Mouse (Mus musculus) hindbrain, embryonic 15.5 days (tissue): Measurements from ENCODE around the gene Nat8. TPM values are rescaled to one million over a fixed set of nuclear protein-coding genes. Genes with fewer than 3 reads are reported as not detected.
"Not testable (repeated sequence)": the region's sequence is repeated elsewhere in the genome, so short reads cannot be mapped to it uniquely, and the experiment has no call there.

ENCODE experiments used
- ATAC-seq: fragments of 200-750 bp; cut with Nextera tagmentation; 2 replicates; pipeline ENCODE4 v1.8.0; 2017; ENCODE audit warnings: low read depth, moderate number of reproducible peaks, moderate TSS enrichment; ENCODE audit not compliant: low FRiP score
- H3K27ac ChIP-seq: fragments of 300-500 bp; sonication (generic); replicated peaks from 2 replicates; pipeline ENCODE4 v1.5.1; 2015; ENCODE audit warnings: mild to moderate bottlenecking, inconsistent platforms
- H3K27me3 ChIP-seq: fragments of 300-500 bp; sonication (generic); 2 replicates; pipeline ENCODE4 v1.6.1; 2015; ENCODE audit warnings: control low read depth, inconsistent platforms
- H3K36me3 ChIP-seq: fragments of 300-500 bp; sonication (generic); 2 replicates; pipeline ENCODE4 v1.6.1; 2015; ENCODE audit warnings: control low read depth, inconsistent platforms
- H3K4me1 ChIP-seq: fragments of 300-500 bp; sonication (generic); replicated peaks from 2 replicates; pipeline ENCODE4 v1.6.1; 2015; ENCODE audit warnings: control low read depth, inconsistent platforms
- H3K4me2 ChIP-seq: fragments of 300-500 bp; sonication (generic); 2 replicates; pipeline ENCODE4 v1.6.1; 2015; ENCODE audit warnings: moderate library complexity, mild to moderate bottlenecking, inconsistent platforms
- H3K4me3 ChIP-seq: fragments of 300-500 bp; sonication (generic); 2 replicates; pipeline ENCODE4 v1.5.1; 2015; ENCODE audit warnings: mild to moderate bottlenecking, inconsistent platforms
- H3K9ac ChIP-seq: fragments of 300-500 bp; sonication (generic); 2 replicates; pipeline ENCODE4 v1.6.1; 2015; ENCODE audit warnings: inconsistent platforms
- H3K9me3 ChIP-seq: fragments of 300-500 bp; sonication (generic); 2 replicates; pipeline ENCODE4 v1.6.1; 2016; ENCODE audit warnings: control low read depth, inconsistent platforms
- WGBS: fragments of 180-500 bp; shearing (Covaris S2); methylation state at CpG from one replicate; pipeline ENCODE4 v1.1.7; 2015; 5-methylcytosine and 5-hydroxymethylcytosine counted together
- polyA plus RNA-seq: library from polyadenylated mRNA; unstranded; fragments of >200 nt; fragmentation: Nextera tagmentation; extraction: Ambion mirVana; gene quantifications from 2 replicates; pipeline ENCODE4 v1.2.1, GENCODE M21; 2015

The Nat8 gene
- polyA plus RNA-seq, 1 experiment from 2014 or later = not detected

DNA sequence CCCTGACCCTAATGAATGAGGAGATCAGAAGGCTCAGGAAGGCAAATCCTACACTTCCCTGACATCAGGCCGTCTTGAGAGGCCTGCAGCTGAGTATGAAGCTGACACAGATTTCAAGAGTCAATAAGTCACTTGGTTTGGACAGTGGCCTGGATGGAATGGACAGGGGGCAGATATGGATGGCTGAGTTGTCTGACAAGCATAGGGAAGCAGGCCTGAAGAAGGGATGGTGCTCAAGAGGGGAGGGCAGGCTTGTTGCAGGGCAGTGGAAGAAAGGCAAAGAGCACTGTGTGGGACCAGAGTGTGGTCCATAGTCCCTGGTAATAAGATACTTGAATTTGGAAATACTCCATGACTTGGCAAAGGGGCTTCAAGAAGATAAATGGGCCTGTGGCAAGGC lies 2.4 kb downstream of the Nat8 start:
- Histone ChIP-seq H3K27me3 (no peaks in the 10 kb centered on the region), H3K4me3 (no peak overlapping the region), H3K27ac (no peak overlapping the region), H3K4me1 (no peaks in the 10 kb centered on the region), H3K4me2 (no peak overlapping the region), H3K9me3 (no peaks in the 10 kb centered on the region), H3K36me3 (no peaks in the 10 kb centered on the region), H3K9ac (no peak overlapping the region)
- no peak for ATAC-seq
- 87% methylated on average over 1 of the region's 1 CpGs for WGBS

DNA sequence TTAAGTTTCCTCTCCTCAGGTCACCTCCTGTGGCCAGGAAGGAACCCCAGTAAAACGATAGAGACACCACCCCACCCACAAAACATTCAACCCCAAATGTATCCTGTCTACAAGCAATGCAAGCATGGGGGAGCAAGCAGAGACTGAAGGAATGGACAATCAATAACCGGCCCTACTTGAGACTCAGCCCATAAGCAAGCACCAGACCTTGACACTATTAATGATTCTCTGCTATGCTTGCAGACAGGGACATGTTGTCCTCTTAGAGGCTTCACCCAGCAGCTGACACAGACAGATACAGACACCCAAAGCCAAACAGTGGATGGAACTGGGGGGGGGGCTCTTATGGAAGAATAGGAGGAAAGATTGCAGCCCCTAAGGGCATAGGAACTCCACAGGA lies 6.0 kb downstream of the Nat8 start:
- Histone ChIP-seq H3K27me3 (no peaks in the 10 kb centered on the region), H3K4me3 (no peak overlapping the region), H3K9me3 (no peaks in the 10 kb centered on the region), H3K27ac (no peak overlapping the region), H3K4me1 (no peaks in the 10 kb centered on the region), H3K36me3 (no peaks in the 10 kb centered on the region), H3K9ac (no peak overlapping the region), H3K4me2 (no peak overlapping the region)
- ATAC-seq = no peak
- 89% methylated on average over 2 of the region's 2 CpGs for WGBS

DNA sequence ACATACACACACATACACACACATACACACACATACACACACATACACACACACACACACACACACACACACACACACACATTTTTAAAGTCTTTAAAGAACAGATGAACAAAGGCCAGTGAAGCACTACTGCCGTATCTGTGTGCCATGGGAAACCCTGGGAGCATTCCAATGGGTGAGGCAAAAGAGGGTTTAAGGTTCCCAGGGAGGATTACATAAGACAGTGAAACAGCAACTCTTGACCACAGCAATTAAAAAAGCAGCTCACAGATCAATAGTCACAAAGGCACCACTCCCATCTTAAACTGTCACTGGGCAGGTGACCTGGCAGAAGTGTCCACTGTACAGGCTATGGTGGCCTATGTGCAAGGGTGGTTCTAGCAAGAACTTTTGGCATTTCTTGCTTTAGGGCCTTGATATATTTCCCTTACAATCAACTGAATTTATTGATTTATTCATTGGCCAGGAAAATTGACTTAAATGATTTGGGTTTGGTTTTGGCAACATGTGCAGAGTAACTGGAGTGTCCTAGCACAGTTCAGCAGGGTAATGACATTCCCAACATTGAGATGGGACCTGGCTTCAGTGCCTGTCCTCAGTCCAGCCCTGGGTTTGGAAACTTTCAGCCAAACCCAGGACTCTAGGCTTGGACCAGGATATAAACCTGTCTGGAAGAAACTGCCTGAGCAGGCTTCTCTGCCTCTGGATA lies 8.3 kb downstream of the Nat8 start:
- Histone ChIP-seq H3K27me3 (no peaks in the 10 kb centered on the region), H3K36me3 (no peaks in the 10 kb centered on the region), H3K9ac (no peak overlapping the region), H3K9me3 (no peaks in the 10 kb centered on the region), H3K4me3 (no peak overlapping the region), H3K27ac (no peak overlapping the region), H3K4me2 (no peak overlapping the region), H3K4me1 (no peaks in the 10 kb centered on the region)
- WGBS = 88% methylated on average over 1 of the region's 1 CpGs
- ATAC-seq = no peak

GRCm38 (mm10) chr6:85822286-85822685 lies 9.6 kb downstream of the Nat8 start:
- Histone ChIP-seq H3K36me3 (no peaks in the 10 kb centered on the region), H3K27ac (no peak overlapping the region), H3K4me2 (no peak overlapping the region), H3K9me3 (no peaks in the 10 kb centered on the region), H3K27me3 (no peaks in the 10 kb centered on the region), H3K4me3 (no peak overlapping the region), H3K9ac (no peak overlapping the region), H3K4me1 (no peaks in the 10 kb centered on the region)
- no peak for ATAC-seq
- 88% methylated on average over 4 of the region's 4 CpGs for WGBS

GRCm38 (mm10) chr6:85820837-85821236 lies 11.0 kb downstream of the Nat8 start, which contains the start of the genes Nat8f6 and Nat8f5:
Gene Nat8f6 (minus strand): TSS chr6:85820954.
Gene Nat8f5 (minus strand): TSS chr6:85820972.
- H3K27ac ChIP-seq = no peak within 1 kb of the TSS
- WGBS = 91% methylated on average over 5 of the region's 5 CpGs
- no peaks in the 10 kb centered on the region for H3K36me3 ChIP-seq
- H3K4me3 ChIP-seq = no peak within 1 kb of the TSS
- H3K4me2 ChIP-seq = no peak within 1 kb of the TSS
- H3K9ac ChIP-seq = no peak within 1 kb of the TSS
- H3K4me1 ChIP-seq = no peaks in the 10 kb centered on the region
- ATAC-seq = no peak
- no peaks in the 10 kb centered on the region for H3K9me3 ChIP-seq
- no peaks in the 10 kb centered on the region for H3K27me3 ChIP-seq

DNA sequence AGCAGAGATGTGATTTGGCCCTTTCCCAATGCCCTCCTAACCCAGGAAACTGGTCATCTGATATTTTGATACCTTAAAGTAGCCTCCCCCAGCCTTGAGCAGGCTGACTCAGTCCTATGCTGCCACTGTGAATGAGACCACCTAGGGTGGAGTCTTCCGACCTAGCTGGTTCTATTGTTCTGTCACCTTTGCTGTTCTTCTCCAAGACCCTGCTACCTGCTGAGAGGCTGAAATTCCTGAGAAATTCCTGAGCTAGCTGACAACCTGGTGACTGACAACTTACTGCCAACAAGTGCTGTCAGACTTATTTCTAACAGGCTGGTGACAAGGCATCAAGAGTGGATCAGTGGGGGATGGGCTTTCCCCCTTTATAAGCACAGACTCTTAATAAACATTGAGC lies 13.5 kb downstream of the Nat8 start:
- Histone ChIP-seq H3K9me3 (no peaks in the 10 kb centered on the region), H3K4me1 (no peaks in the 10 kb centered on the region), H3K4me3 (no peak overlapping the region), H3K27me3 (no peaks in the 10 kb centered on the region), H3K9ac (no peak overlapping the region), H3K27ac (no peak overlapping the region), H3K36me3 (no peaks in the 10 kb centered on the region), H3K4me2 (no peak overlapping the region)
- ATAC-seq = no peak
- WGBS = 40% methylated on average over 1 of the region's 1 CpGs

DNA sequence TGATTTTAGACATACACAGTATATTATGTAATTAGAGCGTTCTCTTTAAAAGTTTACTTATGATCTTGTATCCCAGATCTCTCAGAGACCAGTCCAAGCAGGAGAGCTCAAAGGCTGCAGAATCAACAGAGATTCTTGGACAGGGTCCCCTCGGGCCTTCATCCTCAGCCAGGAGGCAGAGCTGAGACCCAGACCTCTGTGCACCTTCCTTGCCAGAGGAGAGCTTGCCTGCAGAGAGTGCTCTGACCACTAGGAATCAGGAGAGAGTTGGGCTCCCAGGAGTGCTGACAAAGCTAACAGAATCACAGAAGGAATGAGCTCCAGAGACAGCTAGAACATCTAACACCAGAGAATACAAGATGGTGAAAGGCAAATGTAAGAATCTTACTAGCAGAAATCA lies 18.5 kb downstream of the Nat8 start:
- Histone ChIP-seq H3K36me3 (no peaks in the 10 kb centered on the region), H3K4me2 (no peak overlapping the region), H3K27ac (no peak overlapping the region), H3K9me3 (no peaks in the 10 kb centered on the region), H3K4me1 (no peaks in the 10 kb centered on the region), H3K27me3 (no peaks in the 10 kb centered on the region), H3K9ac (no peak overlapping the region), H3K4me3 (no peak overlapping the region)
- WGBS = 88% methylated on average over 2 of the region's 2 CpGs
- no peak for ATAC-seq

DNA sequence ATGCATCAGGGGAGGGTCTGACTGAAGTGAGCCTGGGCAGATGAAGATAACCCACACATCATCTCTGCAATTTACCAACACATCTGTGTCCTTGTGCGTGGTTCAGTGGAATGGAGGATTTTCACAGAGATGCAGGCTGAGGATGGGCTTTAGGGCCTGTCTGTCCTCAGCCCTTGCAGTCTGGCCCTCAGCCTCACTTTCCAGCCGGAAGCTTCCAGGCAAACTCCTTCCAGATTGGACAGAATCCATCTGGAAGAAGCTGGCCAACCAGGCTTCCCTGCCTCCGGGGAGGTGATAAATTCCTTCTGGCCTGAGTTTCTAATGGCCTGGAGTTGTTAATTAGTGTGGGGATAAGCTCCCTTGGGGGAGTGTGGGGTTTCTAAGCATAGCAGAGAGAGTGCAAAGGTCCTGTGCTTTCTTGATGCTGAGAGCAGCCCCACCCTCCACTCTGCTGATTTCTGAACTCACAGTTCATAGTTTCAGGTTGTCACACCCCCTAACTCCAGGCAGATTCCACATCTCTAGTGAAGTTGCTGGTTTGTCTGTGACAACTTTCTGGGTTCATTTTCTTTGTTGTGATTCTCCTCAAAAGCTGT lies 20.8 kb downstream of the Nat8 start:
- H3K4me3 ChIP-seq, H3K4me2 ChIP-seq, H3K36me3 ChIP-seq, H3K27ac ChIP-seq, H3K4me1 ChIP-seq, H3K9ac ChIP-seq, H3K9me3 ChIP-seq, ATAC-seq, H3K27me3 ChIP-seq: not testable (repeated sequence)
- WGBS = 73% methylated on average over 3 of the region's 3 CpGs

GRCm38 (mm10) chr6:85810514-85810913 lies 21.4 kb downstream of the Nat8 start:
- WGBS = 97% methylated on average over 3 of the region's 3 CpGs
- not testable (repeated sequence) for H3K27me3 ChIP-seq, H3K4me2 ChIP-seq, ATAC-seq, H3K9ac ChIP-seq, H3K9me3 ChIP-seq, H3K36me3 ChIP-seq, H3K4me1 ChIP-seq, H3K4me3 ChIP-seq, H3K27ac ChIP-seq

DNA sequence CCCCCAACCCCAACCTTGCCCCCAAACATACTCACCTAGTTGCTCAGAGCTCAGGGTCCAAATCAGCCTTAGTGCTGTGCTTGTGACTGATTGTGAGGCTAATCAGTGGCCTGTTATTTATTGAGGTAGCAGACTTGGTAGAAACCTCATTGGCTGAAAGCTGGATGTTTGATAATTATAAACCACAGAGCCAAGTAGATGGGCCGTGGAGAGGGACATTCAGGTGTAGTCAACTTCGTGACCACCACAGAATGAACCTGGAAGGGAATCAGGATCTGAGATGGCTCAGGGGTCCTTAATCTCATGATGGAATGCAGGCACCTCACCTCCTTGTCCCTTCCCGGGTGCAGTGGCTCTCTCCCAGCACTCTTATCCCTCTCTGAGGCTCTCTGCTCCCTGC lies 22.1 kb downstream of the Nat8 start:
- not testable (repeated sequence) for ATAC-seq, H3K4me2 ChIP-seq, H3K4me3 ChIP-seq, H3K4me1 ChIP-seq, H3K36me3 ChIP-seq, H3K9me3 ChIP-seq, H3K27ac ChIP-seq, H3K9ac ChIP-seq, H3K27me3 ChIP-seq
- 87% methylated on average over 3 of the region's 3 CpGs for WGBS

GRCm38 (mm10) chr6:85803180-85803579 lies 28.7 kb downstream of the Nat8 start:
- not testable (repeated sequence) for H3K4me2 ChIP-seq, H3K9me3 ChIP-seq, ATAC-seq, H3K27ac ChIP-seq, H3K9ac ChIP-seq, H3K36me3 ChIP-seq, H3K4me3 ChIP-seq, H3K4me1 ChIP-seq, H3K27me3 ChIP-seq
- 76% methylated on average over 5 of the region's 5 CpGs for WGBS
